Mouse (Mus musculus) olfactory bulb, adult 2 months (tissue): ENCODE results near the gene Arel1.

ENCODE experiments used
- CTCF ChIP-seq: fragments of 200-500 bp; IDR thresholded peaks from 2 replicates; pipeline ENCODE4 v1.5.1; 2012; ENCODE audit warnings: low read depth, mild to moderate bottlenecking, low read length, moderate library complexity; ENCODE audit not compliant: insufficient read depth
- POLR2A ChIP-seq: fragments of 200-500 bp; IDR thresholded peaks from 2 replicates; pipeline ENCODE4 v1.6.1; 2012; ENCODE audit warnings: mild to moderate bottlenecking, low read depth, low read length, moderate library complexity; ENCODE audit not compliant: insufficient read depth

DNA sequence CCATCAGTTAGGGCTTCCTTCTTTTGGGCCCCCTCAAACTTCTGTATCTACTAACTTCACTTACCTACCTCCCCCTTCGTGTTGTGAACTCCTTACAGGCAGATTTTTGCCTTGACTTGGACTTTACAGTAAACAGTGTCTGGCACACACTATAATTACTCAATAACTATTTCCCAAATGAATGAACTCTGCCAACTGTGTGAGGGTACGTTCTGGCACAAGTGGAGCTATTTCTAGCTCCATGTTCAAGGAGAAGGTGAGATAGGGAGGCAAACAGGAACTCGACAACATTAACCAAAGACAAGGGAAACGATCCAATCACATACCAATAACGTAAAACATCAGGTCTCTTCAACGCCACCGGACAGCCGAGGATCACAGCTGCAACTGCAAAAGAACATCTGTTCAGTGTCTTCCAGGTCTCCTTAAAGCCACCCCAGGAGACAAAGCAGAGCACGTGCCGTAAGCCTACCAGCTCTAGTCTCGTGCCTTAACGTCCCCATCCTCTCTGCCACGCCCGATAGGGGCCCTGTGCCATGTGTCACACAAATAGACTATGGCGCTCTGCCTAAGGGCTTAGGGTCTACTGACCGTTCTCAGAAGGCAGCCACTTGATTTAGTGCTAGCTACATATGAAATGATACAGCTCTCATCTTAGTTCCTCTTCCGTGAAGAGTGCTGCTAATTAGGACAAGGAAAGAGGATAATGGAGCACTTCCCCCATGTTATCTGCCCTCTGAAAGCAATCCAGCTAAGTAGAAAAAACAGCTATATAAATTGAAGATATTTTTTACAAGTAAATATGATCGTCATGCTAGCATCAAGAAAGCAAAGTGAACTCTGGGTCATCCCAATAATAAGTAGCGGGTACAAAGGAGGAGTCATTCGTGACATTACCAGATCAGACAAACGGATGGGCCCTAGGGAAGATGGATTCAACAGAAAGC lies 27.4 kb downstream of the Arel1 start:
- TF ChIP-seq POLR2A (no peak), CTCF (no peak)
